Mouse (Mus musculus) thymus, postnatal 0 days (tissue): Measurements from ENCODE around the gene Tmigd3. TPM values are rescaled to one million over a fixed set of nuclear protein-coding genes. Genes with fewer than 3 reads are reported as not detected.
A peak's percentile ranks its signal among the peaks of the same experiment; 100 is the strongest.

Source experiments
- DNase-seq: peaks from one replicate; pipeline ENCODE4 v3.0.0-alpha.2; 2015; ENCODE audit warnings: low spot score
- polyA plus RNA-seq: library from polyadenylated mRNA; unstranded; fragments of >200 nt; fragmentation: Nextera tagmentation; extraction: Ambion mirVana; gene quantifications from 2 replicates; pipeline ENCODE4 v1.2.1, GENCODE M21; 2015

Gene Tmigd3
- polyA plus RNA-seq, 1 experiment from 2014 or later, result 1.4 TPM

DNA sequence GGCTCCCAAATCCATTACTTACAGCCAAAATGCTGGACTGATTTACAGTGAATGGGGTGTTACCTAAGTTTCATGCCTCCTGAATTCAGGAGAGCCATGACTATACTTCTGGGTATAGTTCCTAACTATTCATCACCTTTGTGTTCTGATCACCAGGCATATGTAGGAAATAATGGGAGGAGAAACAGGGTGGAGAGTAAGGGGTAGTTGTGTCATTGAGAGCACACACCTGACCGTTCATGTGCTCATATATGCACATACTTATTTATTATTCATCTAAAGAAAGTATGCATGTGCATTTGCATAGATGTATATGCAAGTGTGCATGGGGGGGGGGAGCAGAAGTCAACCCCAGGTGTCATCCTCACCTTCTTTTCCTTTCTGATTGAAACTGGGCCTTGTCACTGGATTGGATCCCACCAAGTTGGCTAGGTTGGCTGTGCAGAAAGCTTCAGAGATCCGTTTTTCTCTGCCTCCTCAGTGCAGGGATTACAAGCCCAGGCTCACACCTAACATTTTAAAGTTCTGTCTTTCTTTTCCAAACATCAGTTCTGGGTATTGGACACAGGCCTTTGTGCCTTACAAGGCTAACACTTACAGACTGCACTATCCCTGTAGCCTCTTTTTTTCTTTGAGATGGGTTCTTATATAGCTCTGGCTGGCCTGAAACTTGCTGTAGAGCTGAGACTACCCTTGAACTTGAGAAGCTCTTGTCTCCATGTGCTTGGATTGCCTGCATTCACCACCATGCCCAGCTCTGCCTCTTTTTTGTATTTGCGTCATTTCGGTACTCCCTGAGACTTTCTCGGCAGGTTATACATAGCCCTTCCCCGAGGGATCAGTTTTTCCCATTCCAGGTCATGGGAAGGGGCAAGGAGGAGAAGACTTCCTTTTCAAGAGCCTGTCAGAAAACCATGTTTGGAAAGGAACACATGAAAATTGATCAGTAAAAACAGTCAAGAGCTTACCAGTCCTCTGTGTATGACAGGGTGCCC, 3.0 kb downstream of the Tmigd3 start:
- no peak for DNase-seq

DNA sequence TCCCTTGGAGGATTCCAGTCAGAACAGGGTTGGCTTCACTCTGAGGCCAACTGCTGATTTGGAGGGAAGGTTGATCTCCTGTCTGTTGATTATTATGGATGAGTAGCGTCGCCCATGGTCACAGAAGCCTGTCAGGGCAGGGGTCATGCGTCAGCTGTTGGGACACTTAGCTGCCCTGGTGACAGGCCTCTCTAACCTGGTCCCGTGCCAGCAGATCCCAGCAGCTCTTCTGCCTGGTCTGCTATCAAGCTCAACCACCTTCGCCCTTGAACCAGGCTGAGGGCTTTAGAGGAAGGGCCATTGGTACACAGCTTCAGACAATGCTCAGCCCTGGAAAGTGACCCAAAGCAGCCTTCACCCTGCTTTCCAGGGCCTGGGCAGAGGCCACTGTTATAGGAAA, 5.3 kb downstream of the Tmigd3 start:
- DNase-seq, result no peak

DNA sequence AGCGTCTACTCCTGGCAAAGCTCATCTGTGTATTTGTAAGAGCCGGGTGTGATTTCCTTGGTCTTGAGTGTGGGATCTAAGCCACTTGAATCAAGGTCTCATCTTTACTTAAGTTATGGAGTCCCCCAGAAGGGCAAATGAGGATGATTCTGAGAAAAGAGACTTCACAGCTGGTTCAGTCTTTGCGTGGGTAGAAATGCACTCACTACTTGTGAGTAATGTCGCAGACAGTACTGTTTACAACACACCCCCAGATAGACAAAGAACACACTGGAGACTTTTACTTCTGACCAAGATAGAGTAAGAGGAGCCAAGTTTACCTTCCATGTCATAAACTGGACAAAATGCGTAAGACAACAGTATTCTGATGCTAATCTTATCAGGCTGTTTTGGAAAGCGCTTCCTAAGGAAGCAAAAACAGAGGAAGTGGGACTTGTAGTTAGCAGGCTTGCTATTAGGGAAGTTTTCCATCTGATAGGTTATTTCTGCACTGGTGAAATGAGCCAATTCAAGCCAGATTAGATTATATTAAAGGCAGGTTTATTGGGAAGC, 6.6 kb downstream of the Tmigd3 start:
- DNase-seq, result no peak

DNA sequence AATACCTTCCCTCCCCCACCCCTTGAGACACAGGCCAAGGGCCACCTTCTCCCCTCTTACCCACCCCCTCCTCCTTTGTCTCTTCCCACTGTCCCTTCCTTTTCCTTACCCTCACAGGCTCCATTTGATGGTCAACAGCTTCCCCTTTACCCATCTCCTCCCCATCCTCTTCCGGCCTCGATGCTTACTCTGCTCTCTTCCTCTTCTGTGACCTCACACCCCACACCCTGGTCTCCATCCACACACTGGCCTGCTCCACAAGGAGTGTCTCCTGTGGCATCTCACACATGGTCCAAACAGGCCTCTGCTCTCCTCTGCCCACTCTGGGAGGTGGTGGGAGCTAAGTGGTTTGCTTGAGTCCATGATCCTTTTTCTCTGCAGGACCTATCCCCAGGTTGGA, 7.2 kb downstream of the Tmigd3 start:
- DNase-seq, result no peak

DNA sequence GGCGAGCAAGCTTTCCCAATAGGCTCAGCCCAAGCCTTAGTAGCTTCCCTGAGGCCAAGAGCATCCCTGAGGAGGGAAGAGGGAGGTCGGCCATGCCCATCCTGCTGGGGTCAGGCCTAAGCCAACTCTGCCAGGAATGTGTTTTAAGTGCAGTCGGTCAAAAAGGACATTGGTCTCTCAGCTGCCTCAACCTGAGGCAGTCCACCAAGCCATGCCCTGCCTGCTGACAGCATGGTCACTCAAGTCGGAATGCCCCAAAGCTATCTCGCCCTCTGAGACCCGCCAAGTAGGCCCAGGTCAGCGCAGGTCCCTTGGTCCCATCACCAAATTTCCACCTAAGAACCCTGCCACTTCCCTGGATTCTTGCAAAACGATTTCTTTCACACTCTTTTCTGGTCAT, 8.0 kb downstream of the Tmigd3 start:
- DNase-seq, result no peak

DNA sequence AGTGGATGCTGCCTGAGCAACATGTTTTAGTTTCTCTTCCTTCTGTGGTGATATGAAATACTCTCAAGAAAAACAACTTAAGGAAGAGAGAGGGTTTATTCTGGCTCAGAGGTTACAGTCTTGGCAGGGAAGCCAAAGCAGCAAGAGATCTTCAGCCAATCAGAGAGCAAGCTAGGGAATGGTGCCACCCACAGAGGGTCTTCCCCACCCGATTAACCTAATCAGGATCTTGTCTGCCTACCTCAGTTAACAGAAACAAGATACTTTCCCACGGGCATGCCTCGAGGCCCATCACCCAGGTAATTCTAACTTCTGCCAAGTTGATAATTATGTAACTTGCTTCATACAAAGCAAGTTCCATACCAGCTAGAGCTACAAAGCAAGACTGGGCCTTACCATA, 9.7 kb downstream of the Tmigd3 start:
- no peak for DNase-seq

DNA sequence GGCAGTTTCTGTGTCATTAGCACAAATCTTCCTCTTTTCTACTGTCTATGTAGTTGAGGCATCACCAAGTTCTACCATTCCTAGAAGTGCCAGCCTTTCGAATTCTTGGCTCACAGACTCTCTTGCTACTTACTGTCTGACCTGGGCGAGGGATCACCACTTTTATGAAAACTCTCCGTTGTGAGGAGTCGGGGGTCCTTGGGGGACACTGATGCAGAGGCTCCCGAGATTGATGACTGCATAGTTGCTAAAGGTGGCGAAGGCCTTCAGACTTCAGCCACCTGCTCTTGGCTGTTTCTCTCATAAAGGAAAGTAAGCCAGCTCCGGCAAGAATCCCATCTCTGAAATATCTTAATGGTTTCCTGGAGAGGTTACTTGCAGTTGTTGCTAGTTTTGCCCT, 11.4 kb downstream of the Tmigd3 start:
- DNase-seq, result no peak

DNA sequence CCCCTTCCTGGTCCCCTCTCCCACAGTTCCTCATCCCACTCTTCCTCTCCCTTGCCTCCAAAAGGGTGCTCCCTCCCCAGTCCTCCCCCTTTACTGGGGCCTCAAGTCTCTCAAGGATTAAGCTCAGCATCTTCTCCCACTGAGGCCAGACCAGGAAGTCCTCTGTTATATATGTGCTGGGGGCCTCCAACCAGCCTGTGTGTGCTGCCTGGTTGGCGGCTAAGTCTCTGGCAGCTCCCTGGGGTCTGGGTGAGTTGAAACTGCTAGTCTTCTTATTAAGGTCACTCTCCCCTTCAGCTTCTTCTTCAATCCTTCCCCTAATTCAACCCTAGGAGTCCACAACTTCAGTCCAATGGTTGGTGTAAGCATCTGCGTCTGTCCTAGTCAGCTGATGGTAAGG, 12.4 kb downstream of the Tmigd3 start:
- no peak for DNase-seq

DNA sequence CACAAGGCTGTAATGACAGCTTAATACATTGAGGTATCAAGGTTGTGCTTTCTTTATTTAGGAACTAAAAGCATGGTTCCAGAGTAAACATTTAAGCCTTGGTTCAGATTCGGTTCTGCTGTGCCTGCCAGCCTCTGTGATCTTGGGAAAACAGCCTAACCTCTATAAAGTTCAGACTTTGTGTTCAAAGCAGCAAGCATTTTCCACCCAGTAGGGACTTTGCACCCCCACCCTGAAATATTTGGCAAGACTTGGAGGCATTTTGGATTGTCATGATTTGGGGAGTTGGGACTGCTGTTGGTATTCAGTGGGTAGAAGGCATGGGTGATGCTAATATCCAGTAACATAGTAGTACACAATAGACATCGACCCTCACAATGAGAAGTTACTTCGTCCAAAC, 18.3 kb downstream of the Tmigd3 start:
- no peak for DNase-seq

DNA sequence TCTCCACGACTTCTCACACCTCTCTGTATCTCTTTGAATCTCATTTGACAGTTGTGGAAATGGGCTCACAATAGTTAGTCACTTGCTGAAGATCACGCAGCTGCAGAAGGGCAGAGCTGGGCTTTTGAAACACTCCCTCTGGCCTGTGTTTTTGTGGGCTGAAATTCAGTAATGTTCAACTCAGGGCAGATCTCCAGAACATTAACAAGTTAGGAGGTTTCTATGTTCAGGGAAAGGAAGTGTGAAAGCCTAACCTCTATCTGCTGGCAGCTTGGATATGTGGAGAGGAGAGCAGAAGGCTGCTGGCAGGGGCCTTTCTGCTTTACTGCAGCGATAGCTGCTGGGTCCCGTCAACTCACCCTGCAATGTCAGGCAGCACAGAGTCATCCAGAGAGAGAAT, 19.5 kb downstream of the Tmigd3 start:
- DNase-seq, result peak; percentile 40

DNA sequence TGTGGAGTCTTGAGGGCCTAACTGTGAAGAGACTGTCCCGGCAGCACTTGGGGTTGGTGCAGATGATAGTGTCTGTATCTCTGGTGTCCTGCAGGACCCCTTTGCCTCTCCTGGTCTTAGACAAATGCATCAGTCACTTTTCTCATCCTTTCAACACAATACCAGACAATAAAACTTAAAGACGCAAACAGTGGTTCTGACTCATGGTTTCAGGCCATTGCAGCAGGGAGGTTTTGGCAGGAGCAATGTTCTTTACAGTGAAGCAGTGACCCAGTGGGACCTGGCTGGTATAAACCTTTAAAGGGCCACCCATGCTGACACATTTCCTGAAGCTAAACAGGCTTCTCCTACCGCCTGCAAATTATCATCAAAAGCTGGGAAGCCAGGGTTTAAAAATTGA, 20.4 kb downstream of the Tmigd3 start:
- no peak for DNase-seq

DNA sequence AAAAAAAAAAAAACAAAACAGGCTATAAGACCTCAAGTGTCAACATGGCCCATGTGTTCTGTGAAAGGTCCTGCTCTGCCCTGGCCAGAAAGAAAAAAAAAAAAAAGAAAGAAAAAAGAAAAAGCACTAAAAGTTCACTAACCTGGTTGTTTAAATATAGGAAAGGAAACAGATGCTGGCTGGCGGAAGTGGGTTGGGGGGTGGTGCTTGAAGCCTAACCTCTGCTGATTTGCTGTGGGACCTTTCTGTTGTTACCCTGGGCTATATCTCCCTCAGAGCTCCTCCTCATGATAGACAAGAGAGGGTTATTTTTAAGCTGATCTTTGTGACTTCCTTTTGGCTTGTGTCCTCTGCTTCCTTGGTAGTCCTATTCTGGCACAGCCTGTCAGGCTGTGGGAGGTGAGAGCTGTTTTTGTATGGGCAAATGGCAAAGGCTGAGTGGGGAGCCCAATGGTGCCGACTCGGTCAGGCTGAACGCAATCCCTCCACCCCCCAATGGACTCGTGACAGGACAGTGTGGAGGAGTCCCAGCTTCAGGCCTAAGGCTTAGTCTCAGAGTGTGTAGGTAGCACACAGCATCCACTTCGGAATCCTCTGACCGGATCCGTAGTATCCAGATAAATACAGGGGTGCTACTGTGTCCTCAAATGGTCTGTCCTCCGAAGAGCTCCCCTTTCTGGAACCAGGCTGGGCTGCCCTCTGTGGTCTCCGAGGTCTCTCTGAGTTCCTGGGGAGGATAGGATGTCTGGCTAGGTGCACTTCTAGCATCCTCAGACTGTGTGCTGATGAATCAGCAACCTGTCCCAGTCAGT, 21.3 kb downstream of the Tmigd3 start:
- DNase-seq, result peak; percentile 89

DNA sequence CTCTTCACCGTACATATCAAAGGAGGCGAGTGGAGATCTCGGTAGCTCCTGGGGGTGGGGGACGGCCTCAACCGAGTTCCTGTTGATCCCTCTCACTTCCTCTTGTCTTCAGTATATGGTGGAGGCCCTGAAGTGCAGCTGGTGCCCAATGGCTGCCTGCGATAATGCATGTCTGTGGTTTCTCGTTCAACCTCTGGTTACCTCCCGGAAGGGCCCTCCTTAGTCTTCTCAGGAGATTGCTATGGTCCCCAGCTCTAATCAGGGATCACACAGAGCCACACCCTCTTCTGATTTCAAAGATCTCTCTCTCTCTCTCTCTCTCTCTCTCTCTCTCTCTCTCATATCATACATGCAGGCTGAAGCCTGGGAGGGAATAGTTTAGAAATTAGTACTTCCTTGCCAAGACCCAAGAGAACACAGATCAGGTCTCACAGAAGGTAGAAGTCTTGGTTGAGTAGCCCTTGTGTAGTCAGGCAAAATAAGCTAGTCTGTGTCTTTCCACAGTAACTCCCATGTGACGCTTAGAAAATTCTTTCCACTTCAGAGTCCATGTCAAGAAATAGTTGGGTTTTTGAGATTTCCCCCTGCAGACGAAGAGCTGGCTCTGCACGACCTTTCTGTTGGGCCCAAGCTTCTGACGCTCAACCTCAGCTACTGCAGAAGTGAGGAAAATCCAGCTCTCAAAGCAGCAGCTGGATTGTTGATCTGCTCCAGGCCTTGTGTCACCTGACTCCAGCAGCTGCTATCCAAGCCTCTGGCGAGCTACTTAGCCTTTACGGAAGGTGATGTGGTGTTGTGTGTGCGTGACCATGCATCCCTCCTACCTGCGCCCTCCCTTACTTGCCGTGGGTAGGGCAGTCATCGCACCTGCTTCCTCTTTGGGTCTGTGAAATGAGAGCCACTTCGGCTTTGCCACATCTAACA, 22.1 kb downstream of the Tmigd3 start:
- DNase-seq, result peak; percentile 82

DNA sequence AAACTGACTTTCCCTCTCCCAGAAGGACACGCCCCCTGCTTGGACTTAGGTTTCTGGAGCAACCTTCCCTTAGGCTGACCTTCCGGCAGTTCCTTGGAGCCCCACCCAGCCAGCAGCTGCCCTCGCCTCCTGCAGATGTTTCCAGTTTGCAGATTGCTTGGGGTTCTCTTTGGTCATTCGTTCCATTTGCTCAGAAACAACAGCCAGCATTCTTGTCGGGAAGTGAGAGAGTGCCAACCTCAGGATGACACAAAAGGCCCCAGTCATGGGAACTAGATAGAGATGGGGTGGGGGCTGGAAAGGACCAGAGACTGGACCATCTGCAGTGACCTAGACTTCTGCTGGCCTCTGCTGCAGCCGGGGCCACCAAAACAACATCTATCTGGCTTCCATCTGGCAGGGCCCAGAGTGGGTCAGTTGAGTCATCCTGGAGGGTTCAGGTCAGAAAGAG, 23.3 kb downstream of the Tmigd3 start:
- no peak for DNase-seq

DNA sequence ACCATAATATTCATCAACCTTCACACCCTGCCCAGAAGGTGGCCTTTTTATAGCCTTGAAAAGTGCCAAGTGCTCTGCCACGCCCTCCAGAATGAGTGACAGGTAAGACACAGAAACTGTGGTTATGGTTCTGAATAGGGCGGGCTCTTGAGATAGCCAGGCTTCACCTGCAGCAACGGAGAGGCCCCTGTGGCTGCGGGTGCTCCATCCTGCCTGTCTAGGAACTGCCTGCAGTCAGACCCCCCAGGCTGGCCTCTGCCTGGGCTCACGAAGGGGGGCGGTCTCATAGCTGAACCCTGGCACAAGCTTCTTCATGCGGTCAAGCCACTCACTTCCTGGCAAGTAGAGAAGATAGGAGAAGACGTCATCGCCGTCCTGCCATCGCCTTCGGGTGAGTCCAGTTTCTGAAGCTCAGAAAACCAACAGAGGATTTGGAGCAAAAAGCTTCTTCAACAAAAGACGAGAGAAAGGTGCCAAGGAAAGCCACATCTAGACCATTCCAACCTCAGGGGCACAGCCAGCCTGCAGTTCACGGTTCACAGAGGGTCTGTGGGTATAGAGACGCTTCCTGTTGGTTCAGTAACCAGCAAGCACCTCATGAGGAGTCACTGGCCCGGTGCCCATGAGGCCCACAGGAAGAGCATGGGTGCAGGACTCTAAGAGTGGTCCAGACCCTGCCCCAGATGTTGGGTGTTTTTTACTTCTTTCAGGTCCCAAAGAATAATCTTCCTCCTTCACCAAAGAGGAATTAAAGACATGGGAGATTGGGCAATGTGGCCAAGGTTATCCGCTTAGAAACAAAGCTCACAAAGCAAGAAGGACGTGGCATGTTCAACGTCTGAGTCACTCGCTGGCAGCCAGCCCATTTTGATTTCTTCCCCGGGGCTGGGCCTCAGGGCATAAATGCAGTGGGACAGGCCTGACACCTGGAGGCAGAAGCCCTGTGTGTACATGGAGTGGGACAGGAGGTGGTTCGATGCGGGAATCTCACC, 24.2 kb downstream of the Tmigd3 start:
- peak; percentile 81 for DNase-seq

DNA sequence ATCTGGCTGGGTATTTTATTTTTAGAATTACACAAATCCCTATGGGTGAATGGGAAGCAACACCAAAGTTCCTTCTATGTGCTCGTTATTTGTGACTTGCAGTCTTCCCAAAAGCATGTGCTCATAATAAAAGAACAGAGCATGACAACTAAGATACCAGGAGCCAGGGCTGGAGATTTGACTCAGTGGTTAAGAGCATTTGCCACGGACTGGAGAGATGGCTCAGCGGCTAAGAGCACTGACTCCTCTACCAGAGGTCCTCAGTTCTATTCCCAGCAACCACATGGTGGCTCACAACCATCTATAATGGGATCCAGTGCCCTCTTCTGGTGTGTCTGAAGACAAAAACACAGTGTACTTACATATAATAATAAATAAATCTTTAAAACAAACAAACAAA, 26.1 kb downstream of the Tmigd3 start:
- no peak for DNase-seq

DNA sequence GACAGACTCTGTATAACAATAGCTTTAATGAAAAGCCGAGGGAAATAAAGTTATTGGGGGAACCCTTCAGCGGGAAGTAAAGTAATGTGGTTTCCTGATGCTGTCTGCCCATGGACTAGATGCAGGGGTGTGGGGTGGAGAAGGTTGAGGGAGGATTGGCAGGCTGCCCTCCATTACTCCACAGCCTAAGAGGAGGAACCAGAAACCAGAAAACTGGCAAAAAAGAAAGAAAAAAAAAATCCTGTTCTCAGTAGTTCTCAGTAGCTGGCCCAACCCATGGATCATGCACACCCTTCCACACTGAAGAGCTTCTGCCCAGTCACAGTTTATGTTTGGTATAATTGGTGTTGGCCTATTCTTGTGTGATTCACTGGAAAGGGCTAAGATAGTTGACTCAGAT, 27.6 kb downstream of the Tmigd3 start:
- no peak for DNase-seq

DNA sequence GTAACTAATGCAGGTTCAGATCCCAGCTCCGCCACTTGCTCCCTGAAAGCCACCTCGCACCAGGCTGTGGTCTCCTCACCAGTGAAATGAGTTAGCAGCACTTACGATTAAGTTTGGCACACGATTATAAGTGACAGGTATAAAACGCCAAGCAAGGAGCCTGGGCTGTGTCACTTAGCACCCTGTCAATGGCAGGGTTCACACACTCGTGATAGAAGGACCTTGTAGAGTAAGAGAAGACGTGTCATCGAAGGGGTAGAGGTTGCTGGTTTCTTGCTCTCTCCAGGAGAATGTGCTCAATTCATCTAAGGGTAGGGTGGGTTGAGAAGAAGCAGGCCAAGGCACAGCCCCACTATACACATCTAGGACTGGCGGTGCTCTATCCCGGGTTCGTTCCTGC, 28.2 kb downstream of the Tmigd3 start:
- DNase-seq, result no peak

DNA sequence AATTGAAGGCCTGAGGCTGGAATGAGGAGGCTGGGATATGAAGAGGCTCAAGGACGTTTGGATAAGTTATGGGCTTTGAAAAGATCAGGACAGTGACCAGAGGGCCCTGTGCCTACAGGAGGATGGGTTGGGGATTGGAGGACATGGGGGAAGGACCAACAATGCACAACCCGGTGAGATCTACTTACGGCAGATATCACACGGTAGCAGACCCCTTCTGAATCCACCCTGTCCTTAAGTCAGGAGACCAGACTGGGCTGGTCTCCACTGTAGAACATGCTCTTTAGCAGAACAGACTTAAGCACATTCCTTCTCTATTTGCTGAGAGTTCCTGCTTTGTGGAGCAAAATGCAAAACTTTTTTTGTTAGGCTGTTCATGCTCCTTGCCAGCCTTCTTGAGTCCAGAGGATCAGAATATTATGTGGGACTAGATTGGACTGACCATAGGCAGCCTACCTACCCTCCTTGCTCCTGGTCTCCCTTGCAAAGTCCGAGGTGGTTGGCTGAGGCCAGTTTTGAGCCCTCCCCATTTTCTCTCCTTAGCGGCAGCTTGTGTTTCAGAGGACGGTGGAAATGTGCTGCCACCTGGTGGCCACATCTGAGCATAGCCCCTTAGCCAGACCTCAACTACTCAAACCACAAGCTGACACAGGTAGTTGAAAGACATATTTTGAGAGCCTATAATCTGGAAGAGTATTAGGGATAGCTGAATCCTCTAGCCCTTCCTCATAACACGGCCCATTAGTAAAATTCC, 28.9 kb downstream of the Tmigd3 start:
- peak; percentile 88 for DNase-seq
